Mouse (Mus musculus): ENCODE results near the gene Mip.
A peak's percentile ranks its signal among the peaks of the same experiment; 100 is the strongest.
"Not testable (repeated sequence)": the region's sequence is repeated elsewhere in the genome, so short reads cannot be mapped to it uniquely, and the experiment has no call there.

The Mip gene

GRCm38 (mm10) chr10:128211390-128212108, 14.1 kb upstream of the Mip start, which contains the start of gene Spryd4:
Gene Spryd4, minus strand, starts transcription at chr10:128211807.
- peak; percentile 88 for DNase-seq (ENCODE audit: low spot score)

- DNase-seq (ENCODE audit: low spot score), result no peak
Observed at GRCm38 (mm10) chr10:128212148-128212547, 13.5 kb upstream of the Mip start.

- DNase-seq (ENCODE audit: low spot score), result peak; percentile 60
Observed at GRCm38 (mm10) chr10:128212871-128213323, 12.7 kb upstream of the Mip start.

- DNase-seq (ENCODE audit: low spot score), result not testable (repeated sequence)
Observed at GRCm38 (mm10) chr10:128214112-128214511, 11.5 kb upstream of the Mip start.

GRCm38 (mm10) chr10:128214981-128215380, 10.7 kb upstream of the Mip start:
- peak; percentile 55 for DNase-seq (ENCODE audit: low spot score)

GRCm38 (mm10) chr10:128218387-128219117, 7.1 kb upstream of the Mip start:
- no peak for DNase-seq (ENCODE audit: low spot score)

DNA sequence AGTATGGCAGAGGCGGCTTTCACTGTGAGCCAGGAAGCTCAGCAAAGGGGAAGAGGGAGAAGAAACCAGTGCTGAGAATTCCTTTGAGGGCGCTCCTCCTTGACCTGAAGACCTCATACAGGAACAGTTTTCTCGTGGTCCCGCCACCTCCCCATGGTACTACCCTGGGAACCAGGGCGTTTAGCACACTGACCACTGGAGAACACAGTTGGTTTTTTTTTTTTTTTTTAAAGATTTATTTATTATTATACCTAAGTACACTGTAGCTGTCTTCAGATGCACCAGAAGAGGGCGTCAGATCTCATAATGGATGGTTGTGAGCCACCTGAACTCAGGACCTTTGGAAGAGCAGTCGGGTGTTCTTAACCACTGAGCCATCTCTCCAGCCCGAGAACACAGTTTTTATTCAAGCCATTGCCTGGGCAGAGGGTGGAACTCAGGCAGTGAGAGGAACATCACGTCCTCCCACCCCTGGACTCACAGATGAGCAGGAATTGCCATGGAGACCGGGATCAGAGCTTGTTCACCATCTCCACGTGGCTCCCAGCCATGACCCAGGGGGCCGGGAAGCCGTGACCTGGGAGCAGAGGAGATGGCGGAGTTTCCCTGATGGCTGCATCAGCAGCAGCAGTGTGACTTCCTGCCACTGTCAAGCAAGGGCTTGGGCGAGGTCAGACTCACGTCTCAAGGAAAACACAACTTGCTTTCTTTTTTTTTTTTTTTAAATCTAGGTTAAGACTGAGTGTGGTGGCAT, 3.9 kb upstream of the Mip start:
- no peak for DNase-seq (ENCODE audit: low spot score)

- no peak for DNase-seq (ENCODE audit: low spot score)
Observed at GRCm38 (mm10) chr10:128225064-128225463, 574 bp upstream of the Mip start.

GRCm38 (mm10) chr10:128227592-128227991, 2.0 kb downstream of the Mip start:
- no peak for DNase-seq (ENCODE audit: low spot score)

- no peak for DNase-seq (ENCODE audit: low spot score)
Observed at GRCm38 (mm10) chr10:128228009-128228408, 2.4 kb downstream of the Mip start.

- no peak for DNase-seq (ENCODE audit: low spot score)
Observed at GRCm38 (mm10) chr10:128230582-128230981, 4.9 kb downstream of the Mip start.

DNA sequence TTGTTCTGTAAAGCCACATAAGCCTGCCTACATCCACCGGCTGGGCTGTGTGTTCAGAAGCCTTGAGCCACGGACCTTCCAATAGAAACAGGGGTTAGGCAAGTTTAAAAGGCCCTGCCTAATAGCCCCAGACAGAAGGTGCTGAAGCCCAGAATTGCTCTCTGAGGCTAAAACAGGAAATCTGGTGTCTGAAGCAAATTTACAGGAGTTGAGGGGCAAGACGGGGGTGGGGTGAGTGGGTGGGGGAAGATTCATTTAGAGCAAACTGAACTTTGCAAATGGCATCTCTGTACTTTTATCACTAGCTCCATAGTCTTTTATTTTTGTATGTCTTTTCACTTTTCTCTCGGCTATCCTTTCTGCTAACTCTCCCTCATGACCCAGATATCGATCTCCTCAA, 5.5 kb downstream of the Mip start:
- no peak for DNase-seq (ENCODE audit: low spot score)

GRCm38 (mm10) chr10:128231697-128232419, 6.2 kb downstream of the Mip start, which contains the start of gene Timeless:
Gene Timeless, plus strand, starts transcription at chr10:128232065.
- DNase-seq (ENCODE audit: low spot score), result peak; percentile 79

- peak; percentile 83 for DNase-seq (ENCODE audit: low spot score)
Observed at GRCm38 (mm10) chr10:128232420-128232985, 6.9 kb downstream of the Mip start.

DNA sequence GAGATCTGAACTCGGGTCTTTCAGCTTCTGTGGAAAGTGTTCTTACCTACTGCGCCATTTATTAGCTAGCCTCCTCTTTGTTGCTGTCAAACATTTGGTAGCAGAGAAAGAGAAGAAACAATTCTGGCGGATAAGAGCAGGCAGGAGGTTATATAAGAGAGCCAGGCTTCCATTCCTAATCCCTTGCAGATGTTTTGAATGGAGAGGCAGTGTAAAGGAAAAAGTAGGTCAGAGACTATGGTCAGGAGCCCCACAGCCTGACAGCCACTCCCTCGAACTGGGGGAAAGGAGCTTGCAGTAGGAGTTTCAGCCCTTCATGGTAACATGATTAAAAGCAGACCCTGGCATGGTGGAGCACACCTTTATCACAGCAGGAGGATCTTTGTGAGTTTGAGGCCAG, 10.7 kb downstream of the Mip start:
- DNase-seq (ENCODE audit: low spot score), result peak; percentile 70

DNA sequence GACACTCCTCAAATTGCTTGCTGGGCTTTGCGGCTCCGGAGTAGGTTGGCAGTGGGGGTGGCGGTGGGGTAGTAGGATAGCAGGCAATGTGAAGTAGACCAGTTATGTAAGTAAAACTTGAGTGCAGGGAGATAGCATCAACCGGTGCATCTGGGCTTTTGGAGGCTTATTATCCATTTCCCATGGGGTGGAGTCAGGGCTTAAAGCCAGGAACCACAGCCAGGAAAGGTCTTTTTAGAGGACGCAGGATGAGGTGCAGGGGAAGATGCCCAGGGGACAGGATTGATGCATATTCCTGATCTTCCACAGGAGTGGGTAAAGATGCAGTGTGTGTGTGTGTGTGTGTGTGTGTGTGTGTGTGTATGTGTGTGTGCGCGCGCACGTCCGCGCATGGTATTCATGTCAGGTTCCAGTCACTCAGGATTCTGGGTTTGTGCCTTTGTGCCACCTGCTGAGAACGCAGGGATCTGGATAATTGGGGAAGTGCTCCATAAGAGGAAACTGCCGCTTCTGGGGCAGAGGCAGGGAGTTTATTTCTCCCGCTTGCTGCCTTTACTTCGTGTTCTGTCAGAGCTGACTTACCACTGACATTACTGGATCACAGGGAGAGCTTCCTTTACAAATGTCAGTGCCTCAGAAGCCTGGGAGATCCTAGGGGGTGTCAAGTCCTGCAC, 12.3 kb downstream of the Mip start:
- DNase-seq (ENCODE audit: low spot score), result no peak

DNA sequence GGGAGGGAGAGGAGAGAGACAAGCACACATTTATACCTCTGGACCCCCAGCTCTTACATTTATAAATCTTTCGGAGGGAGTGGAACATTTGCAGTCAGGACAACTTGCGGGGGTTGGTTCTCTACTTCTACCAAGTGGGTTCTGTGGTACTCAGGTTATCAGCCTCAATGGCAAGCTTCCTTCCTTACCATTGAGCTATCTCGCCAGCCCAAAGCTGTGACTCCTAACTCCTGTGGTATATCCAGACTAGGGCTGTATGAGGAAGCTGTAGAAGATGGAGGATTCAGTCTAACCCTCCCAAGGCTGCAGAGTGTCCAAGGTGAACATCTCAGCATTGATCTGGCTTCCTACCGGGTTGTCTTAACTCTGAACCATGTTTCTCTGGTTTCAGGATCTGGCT, 13.5 kb downstream of the Mip start:
- no peak for DNase-seq (ENCODE audit: low spot score)

- no peak for DNase-seq (ENCODE audit: low spot score)
Observed at GRCm38 (mm10) chr10:128240131-128240530, 14.5 kb downstream of the Mip start.

GRCm38 (mm10) chr10:128243252-128243651, 17.6 kb downstream of the Mip start:
- DNase-seq (ENCODE audit: low spot score), result no peak

DNA sequence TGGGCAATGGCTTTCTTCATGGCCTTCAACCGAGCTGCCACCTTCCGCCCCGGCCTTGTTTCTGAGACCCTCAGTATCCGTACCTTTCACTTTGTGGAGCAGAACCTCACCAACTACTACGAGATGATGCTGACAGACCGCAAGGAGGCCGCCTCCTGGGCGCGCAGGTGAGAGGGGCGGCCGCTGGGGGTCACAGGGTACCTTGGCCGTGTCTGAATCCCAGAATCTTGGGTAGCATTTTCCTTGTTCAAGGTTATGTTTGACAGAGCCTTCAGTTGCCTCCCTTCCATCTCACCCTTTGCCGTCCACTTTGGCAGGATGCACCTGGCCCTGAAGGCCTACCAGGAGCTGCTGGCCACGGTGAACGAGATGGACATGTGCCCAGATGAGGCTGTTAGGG, 18.5 kb downstream of the Mip start:
- DNase-seq (ENCODE audit: low spot score), result no peak

Data from adipocyte (in vitro differentiated cells).